Comparison of ENCODE assay signal across 12 mouse cellular contexts in genomic region chr2:27355684-27356083, GRCm38 (mm10).
A peak's percentile ranks its signal among the peaks of the same experiment; 100 is the strongest.
DNase-seq lines count a peak whose midpoint lies in the region; ATAC-seq lines count a peak whose summit lies in the region.
"Had no signal": no experiment of that assay in that cellular context is flagged by ENCODE, and none has a peak within 500 bp of the region (broad histone marks: within the 10 kb centered on the region; RNA-seq: fewer than 3 reads in every experiment).

No protein-coding gene starts in this region.

- no peak overlapping the region for H3K4me3 ChIP-seq in midbrain, embryonic 10.5 days
- no peak overlapping the region for H3K4me3 ChIP-seq in midbrain, embryonic 15.5 days
- H3K4me3 ChIP-seq in neural tube, embryonic 15.5 days (replicated peaks): no peak overlapping the region

- H3K9me3 ChIP-seq in midbrain, embryonic 10.5 days (replicated peaks): peaks cover 6% of the 10 kb centered on the region
- no peaks in the 10 kb centered on the region for H3K9me3 ChIP-seq in midbrain, embryonic 15.5 days
- no peaks in the 10 kb centered on the region for H3K9me3 ChIP-seq in neural tube, embryonic 15.5 days (replicated peaks)

- H3K36me3 ChIP-seq in midbrain, embryonic 10.5 days: peaks cover 12% of the 10 kb centered on the region
- no peaks in the 10 kb centered on the region for H3K36me3 ChIP-seq in midbrain, embryonic 15.5 days (replicated peaks)
- no peaks in the 10 kb centered on the region for H3K36me3 ChIP-seq in neural tube, embryonic 15.5 days

- no peaks in the 10 kb centered on the region for H3K27me3 ChIP-seq in midbrain, embryonic 10.5 days (ENCODE audit: low read depth, poor library complexity, severe bottlenecking)
- H3K27me3 ChIP-seq in midbrain, embryonic 15.5 days (replicated peaks): no peaks in the 10 kb centered on the region
- H3K27me3 ChIP-seq in neural tube, embryonic 15.5 days (replicated peaks): no peaks in the 10 kb centered on the region

- H3K4me1 ChIP-seq in midbrain, embryonic 10.5 days: peaks cover 60% of the 10 kb centered on the region
- peaks cover 23% of the 10 kb centered on the region for H3K4me1 ChIP-seq in midbrain, embryonic 15.5 days
- peaks cover 50% of the 10 kb centered on the region for H3K4me1 ChIP-seq in neural tube, embryonic 15.5 days

- ATAC-seq in midbrain, embryonic 15.5 days (replicated peaks): no peak
- no peak for ATAC-seq in neural tube, embryonic 15.5 days (ENCODE audit: low FRiP score)

- WGBS in midbrain, embryonic 10.5 days: 55% methylated on average over 4 of the region's 4 CpGs
- WGBS in midbrain, embryonic 15.5 days: 33% methylated on average over 4 of the region's 4 CpGs
- WGBS in neural tube, embryonic 15.5 days: 30% methylated on average over 4 of the region's 4 CpGs

- peak; percentile 50 for DNase-seq in embryo, embryonic 11 days
- DNase-seq in embryo, embryonic 10 days (ENCODE audit: low spot score): no peak
- DNase-seq in midbrain, embryonic 10.5 days (ENCODE audit: low spot score): no peak
- DNase-seq in mesoderm, embryonic 11.5 days (ENCODE audit: low read depth, low spot score): peak; percentile 63
- no peak for DNase-seq in kidney, postnatal 14 days
- DNase-seq in cerebellum, adult 18-20 months: no peak
- DNase-seq: heart, postnatal 10 days; lung, postnatal 36 days; thymus, postnatal 4 days had no signal

- H3K27ac ChIP-seq in midbrain, embryonic 10.5 days (replicated peaks): peak overlapping the region; percentile 74
- no peak overlapping the region for H3K27ac ChIP-seq in midbrain, embryonic 15.5 days
- H3K27ac ChIP-seq in neural tube, embryonic 15.5 days (replicated peaks): 0 out of 2 replicates have a peak overlapping the region, but pooled peaks have one; percentile 4
- H3K27ac ChIP-seq: liver, embryonic 14.5 days had no signal

- H3K4me2 ChIP-seq in midbrain, embryonic 15.5 days: no peak overlapping the region
- no peak overlapping the region for H3K4me2 ChIP-seq in neural tube, embryonic 15.5 days

- no peak overlapping the region for H3K9ac ChIP-seq in midbrain, embryonic 15.5 days
- H3K9ac ChIP-seq in neural tube, embryonic 15.5 days (replicated peaks): no peak overlapping the region
- H3K9ac ChIP-seq: liver, embryonic 14.5 days had no signal

Comparison
In these comparisons a context has a peak if more than half of its experiments do, and no peak if none do; other contexts are left out.
1. DNase-seq: peak in embryo, embryonic 11 days (single experiment) and mesoderm, embryonic 11.5 days (single experiment); none in embryo, embryonic 10 days (single experiment), midbrain, embryonic 10.5 days (single experiment), kidney, postnatal 14 days (single experiment) and cerebellum, adult 18-20 months (0 of 2).